Mouse (Mus musculus) granulocyte monocyte progenitor cell, adult 5-6 weeks (primary cell): ENCODE results near the gene Nrarp. TPM values are rescaled to one million over a fixed set of nuclear protein-coding genes. Genes with fewer than 3 reads are reported as not detected.

Experiments used
- ATAC-seq: replicated peaks from 2 replicates; pipeline ENCODE4 v1.8.0; 2016; ENCODE audit warnings: mild to moderate bottlenecking, moderate TSS enrichment, inconsistent platforms; ENCODE audit not compliant: poor library complexity, severe bottlenecking
- total RNA-seq, 2 experiments: library from RNA; stranded (forward) in 1 of 2; stranded (reverse) in 1 of 2; fragments of 200-712, 200-1000 nt in 1 of 2; fragments of >200 nt in 1 of 2; fragmentation: Nextera tagmentation in 1 of 2; gene quantifications; 2 replicates each; pipeline ENCODE4 v1.2.3; 2014 to 2017

Gene Nrarp
- total RNA-seq, 2 experiments from 2014 or later = 0.62 to 0.72 TPM

DNA sequence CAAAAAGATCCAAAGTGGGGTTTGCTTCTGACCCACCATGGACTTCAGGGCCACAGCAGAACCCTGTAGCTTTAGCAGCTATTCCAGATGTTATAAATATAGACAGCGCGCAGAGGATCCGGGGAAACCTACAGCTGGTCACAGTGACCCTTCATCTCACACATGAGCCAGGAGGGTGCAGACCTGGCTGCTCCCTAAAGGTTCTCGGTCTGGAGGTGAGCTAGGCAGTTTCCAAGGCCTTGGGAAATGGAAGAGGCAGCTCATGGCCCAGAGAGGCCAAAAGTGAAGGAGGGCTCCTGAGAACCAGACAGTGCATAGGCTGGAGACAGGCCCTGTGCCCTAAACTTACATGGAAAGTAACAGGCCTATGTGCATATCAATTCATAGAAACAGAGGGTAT, 6.7 kb upstream of the Nrarp start:
- no peak for ATAC-seq

DNA sequence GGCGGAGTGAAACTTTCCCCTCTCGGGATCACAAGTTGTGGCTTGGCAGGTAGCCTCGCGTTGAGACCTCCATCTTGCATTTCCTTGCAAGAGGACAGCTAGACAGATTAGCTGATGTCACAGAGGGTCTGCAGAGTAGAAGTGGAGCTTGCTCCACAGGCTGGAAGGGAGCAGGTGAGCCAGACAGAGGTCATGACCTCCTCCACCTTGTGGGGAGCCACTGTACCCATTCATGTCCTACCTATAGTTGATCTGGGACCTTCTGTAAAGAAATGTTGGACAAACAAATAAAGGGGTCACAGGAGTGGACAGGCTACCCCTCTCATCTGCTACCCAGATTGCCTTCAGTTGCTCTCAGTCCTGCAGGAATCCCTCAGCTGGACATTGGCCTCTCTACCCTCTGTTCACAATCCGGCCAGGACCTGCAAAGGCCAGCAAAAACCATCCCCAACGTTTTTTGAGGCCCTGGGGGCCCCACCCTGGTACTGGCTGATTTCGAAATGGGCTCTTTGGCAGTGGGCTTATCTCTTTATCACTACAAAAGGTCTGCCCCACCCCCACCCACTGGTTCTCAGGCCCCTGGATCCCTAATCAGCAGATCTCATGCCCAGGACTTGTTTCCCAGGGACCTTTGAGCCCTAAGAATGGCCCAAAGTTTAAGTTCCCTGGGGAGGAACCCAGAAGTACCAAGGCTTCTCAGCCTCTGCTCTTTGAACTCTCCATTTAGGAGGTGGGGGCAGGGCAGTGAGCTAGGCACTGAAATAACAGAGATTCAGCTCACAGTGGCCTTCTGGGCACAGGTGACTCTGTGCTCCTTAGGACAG, 5.5 kb upstream of the Nrarp start:
- no peak for ATAC-seq

DNA sequence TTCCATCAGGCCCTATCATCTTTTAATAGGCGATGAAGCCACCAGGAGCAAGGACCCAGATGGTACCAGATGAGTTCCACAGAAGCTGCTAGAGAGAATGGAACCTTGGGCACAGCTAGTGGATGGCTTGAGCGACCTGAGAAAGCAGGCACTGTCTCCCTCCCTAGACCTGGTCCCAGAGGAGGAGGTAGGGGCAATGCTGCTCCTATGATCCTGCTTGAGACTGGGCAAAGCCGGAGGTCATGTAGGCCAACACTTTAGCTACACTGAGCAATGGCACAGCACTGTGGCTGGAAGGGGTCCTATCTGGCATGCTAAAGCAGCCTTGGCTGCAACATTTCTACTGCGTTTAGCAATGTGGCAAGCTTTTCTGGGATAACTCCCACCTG, 4.9 kb upstream of the Nrarp start:
- ATAC-seq = no peak

DNA sequence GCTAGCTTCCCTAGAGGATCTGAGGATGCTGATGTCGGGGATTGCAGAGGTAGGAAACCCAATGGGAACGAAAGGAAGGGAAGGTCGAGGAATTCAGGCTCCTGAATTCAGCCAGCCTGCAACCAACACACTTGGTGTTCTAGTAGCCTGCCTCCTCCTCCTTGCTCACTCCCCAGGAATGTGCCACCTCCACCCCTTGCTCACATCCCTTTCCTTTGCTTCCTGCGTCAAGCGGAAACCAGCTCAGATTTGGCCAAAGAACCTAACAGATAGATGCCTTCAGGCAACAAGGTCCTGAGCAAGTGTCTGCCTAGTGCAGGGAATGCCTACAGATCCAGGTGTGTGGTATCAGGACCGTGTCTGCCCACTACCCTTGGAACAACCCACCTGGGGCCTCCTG, 4.0 kb upstream of the Nrarp start:
- no peak for ATAC-seq

DNA sequence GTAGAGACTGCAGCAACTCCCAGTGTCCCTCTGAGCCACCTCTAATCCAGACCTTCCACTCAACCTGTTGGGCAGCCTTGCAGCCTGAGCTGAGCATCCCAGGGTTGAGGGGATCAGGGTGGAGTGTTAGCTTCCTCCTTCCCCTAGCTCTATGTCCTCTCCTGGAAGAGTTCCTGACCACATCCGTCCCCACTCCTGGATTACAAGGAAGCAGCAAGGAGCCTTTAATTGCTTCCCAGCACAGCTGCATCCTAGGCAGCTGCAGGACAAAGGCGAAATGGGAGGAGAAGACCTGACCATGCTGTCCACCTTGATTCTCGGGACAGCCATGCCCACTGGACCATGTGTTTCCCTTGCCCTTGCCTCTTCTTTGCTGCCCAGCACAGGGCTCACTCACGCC, 3.5 kb upstream of the Nrarp start:
- ATAC-seq = no peak

DNA sequence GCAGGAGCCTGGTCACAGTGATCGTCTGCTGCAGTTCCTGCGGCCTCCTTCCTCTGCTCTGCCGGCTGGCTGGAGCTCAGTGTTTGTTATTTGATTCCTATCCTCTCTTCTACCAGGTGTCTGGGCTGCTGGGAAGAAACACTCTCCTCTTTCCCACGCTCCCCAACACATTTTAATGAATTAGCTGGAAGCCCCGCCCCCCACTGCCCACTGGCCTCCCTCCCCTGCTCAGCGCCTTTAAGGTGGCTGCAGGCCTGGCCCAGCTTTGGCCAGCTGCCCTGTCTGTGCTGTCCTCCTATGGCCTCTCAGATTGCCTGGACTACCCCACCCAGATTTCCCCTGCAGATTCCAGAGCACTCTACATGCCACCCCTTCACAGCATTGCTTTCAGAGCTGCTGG, 2.9 kb upstream of the Nrarp start:
- no peak for ATAC-seq

DNA sequence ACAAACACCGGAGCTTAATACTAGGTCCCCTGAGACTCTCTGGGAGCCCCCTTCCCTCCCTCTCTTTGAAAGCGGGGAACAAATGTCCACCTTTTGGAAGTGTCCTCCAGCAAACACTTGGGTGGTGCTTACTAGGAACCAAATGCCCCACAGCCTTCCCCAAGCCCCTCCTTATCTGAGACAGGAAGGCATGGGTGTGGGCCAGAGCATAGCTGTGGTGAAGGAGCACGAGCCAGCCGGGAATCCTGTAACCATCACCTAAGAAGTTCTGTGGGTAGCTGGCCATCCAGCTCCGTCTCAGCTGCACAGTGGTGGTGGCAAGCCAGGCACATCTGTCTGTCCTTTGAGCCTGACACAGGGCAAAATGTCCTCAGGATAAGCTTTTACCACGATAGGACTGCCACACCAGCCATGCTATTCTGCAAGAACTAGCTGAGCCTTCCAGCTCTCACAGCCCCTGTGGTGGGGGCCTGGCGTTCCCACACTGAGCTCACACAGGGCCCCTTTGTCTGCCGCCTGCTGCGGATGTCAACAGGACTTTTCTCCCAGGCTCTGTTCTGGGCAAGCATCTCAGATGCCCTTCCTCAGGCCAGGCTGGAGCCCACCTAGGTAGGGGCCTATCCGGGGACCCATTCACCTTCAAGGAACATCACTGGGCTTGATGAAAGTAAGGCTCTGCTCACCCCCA, 2.1 kb upstream of the Nrarp start:
- no peak for ATAC-seq

DNA sequence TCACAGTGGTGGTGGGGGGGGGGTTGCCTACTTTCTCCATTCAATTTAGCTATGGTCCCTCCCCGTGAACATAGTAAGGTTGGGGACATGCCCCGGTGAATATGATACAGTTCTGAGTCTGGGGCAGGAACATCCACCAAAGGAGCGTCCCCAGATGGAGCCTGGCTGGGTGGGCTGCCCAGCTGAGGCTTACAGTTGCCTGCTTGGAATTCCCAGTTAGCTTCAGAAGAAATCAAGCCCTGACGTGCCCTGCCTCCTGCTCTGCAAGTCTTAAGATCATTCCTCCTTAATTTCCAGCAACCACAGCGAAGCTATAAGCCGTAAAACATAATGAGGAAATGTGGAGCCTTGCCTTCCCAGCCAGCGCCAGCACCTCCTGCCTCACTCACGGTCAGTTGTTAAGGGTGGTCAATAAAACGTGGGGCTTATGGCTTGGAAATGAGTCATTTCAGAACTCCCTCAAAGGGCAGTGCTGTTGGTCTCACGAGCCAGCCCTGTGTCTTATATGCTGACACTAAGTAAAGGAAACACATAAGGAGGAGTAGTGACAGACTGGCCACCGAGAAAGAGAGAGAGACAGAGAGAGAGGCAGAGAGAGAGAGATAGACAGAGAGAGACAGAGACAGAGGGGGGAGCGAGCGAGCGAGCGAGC, 866 bp upstream of the Nrarp start:
- no peak for ATAC-seq

DNA sequence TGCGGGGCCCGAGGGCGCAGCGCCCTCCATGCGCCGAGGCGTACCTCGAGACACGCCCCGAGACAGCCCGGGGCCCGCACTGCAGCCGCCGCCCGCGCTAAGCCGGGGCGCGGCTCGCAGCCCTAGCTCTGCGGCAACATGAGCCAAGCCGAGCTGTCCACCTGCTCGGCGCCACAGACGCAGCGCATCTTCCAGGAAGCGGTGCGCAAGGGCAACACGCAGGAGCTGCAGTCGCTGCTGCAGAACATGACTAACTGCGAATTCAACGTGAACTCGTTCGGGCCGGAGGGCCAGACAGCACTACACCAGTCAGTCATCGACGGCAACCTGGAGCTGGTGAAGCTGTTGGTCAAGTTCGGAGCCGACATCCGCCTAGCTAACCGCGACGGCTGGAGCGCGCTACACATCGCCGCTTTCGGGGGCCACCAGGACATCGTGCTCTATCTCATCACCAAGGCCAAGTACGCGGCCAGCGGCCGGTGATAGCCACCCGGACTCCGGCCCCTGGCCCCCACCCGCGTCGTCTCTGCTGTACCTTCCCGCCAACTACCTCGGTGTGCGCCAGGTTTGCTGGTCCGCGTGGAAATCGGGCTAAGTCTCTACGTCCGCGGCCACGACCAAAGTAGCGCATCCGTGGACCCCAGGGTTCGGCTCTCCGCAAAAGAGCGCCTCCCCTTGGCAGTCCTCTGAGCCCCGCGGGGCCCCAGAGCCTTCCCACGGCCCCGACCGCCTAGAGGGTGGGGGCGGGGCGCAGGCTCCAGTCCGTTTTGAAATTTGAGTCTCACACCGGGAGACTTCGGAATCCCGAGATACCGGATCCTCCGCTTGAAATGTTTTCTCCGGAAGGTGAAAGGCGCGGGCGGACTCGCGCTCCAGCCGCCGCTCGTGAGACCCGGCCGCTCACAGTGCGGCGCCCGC, 674 bp downstream of the Nrarp start:
- peak; percentile 19 for ATAC-seq

DNA sequence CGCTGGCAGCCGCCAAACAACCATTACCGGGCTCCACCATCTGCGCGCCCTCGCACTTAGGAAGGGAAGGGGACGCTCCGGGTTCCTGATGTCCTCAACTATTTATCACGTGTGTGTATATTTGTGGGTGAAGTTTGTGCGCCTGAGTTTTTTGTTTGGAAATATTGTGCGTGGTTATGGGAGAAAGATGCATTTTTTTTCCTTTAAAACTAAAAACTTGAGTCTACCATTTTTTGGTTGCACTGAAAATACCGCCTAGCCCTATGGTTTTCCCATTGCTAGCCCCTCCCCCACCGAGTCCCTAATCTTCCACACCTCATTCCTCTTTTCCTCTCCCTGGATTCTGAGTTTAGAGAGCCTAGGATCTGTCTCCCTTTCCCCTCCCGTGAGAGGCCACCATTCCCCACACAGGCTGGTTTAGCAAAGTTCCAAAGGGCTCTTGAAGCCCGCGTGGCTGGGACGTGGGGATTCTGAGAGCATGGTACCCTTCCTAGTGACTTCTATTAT, 1.4 kb downstream of the Nrarp start:
- no peak for ATAC-seq

DNA sequence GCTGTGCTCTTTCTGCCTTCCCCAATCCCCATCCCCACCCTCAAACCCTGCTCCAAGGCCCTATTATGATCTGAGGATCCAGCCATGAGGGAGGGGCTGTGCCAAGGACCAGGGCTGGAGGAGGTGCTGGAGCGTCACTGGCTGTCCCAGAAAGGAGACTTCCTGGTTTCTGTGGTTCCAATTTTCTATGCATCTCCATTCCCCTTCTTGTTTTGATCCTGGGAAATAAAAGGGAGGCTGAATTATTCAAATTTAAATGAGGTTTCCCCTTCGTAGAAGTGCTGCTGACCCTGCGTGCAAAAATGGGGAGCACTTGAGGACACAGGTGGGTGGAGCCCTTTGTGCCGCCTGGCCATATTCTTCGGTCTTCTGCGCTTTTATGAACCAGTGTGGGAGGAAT, 2.1 kb downstream of the Nrarp start:
- no peak for ATAC-seq

DNA sequence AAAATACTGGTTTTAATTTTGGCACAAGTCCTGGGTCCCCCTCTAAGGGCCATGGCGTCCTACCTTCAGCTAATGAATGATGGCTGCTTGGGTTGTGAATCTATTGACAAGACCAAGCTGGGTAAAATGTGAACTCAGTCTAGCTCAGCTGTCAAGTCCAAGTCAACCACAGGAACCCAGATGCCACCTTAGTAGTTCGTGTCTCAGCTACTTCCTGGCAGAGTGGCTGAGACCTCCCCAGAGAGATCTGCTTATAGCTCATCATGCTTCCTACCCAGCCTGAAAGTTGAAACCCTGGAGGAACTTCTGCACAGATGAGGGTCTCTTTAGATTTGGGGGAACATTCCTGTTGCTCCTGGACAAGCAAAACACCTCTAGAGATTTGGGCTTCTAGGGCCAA, 2.8 kb downstream of the Nrarp start:
- no peak for ATAC-seq

DNA sequence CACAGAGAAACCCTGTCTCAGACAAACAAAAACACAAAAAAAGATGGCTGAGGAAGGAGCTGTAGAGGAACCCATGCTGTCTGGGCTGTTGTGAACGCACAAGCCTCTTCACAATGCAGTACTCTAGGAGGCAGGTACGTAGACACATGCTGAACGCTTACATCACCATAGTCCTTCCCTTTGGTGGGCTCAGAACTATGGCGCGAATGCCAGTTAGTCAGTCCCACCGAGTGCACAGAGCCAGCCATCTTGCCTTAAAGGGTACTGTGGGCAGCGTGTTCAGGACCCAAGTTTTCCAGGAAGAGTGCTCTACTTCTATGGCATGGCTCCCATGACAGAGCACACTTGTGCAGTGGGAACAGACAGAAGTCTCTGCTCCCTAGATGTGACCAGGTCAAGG, 3.9 kb downstream of the Nrarp start:
- ATAC-seq = no peak

DNA sequence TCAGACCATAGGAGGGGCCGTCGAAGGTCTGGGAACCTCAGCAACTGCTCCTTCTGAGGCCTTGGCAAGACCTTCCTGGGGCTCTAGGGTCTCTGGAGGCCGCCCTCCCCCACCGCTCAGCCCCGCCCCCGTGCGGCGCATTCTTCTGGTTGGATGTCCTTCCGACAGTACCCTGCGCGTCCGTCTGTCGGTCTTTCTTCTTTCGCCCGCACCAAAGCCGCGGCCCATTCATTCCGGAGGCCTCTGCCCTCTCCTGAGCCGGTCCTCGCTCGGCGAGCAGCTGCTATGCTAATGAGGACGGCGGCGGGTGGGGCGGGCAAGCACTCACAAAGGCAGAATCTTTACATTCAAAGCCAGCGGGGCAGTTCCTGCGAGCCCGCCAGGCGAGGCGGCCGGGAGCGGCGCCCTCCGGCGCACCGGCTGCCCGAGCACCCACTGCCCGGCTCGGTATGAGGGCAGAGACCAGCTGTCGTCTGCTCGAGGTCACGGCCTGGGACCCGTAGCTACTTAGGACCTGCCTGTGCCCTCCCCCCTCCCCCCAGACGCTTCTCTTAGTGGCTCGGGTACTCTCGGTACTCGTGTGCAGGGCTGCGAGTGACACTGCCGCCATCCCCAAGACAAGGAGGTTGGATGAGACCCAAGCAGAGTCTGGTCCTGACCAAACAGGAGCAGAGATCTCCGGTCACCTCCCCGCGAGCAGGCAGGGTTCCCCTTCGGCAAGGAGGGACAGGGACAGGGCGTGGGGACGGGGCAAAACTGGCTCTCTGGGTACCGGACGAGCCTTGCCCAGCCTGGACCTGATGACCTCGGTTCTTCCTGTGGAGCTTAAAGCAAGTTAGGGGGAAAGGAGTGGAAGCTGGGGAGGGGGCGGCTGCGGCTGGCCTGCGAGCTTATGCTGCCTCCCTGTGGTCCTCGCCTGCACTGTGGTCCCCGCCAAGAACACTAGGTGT, 5.3 kb downstream of the Nrarp start:
- peak; percentile 42 for ATAC-seq

DNA sequence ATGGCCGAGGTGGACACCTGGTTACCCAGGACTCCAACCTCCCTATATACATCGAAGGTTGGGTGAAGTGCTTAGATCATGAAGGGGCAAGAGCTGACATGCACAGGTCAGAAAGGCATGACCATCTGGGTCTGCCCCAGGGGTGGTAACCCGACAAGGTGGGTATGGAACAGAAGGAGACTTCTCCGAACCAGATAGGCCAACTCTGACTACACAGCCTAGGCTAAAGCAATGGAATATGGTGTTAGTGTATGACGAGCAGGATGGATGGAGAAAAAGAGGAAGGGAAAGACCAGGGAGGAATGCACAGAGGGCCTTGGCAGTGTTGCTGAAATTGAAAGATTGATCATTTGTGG, 6.0 kb downstream of the Nrarp start:
- 0 out of 2 replicates have a peak, but pooled peaks have one; percentile 21 for ATAC-seq

DNA sequence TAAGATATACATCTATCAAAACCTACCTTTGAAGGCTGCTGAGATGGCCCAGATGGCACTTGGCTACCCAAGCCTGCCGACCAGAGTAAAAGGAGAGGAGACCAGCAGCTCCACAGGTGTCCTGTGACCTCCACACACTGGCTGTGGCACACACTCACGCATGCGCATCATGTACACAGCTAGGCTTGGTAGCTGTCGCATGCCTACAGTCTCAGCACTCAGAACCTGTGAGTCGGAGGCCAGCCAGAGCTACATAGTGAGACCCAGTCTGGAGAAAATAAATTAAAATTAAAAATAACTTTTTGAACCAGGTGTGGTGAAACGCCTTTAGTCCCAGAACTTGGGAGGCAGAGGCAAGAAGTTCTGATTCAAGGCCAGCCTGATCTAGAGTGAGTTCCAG, 7.3 kb downstream of the Nrarp start:
- no peak for ATAC-seq

DNA sequence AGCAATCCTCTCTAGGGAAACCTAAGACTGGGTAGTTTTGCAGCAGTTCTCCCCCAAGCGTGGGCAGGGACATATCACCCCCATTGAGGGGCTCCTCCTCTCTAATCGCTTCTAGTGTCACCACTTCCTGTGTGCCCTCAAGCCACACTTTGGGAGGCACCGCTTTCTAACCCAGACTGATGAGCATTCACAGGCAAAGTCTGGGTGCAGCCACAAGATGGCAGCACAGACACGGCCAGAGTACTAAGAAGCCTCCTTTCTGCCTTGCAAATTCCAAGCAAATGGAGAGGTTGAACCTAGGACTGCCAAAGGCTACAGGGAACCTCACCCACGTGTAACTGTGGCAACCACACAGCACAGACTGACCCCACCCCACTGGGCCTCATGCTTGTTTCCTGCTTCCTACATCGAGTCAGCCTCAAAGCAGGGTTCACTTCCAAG, 12.8 kb downstream of the Nrarp start:
- peak; percentile 56 for ATAC-seq

DNA sequence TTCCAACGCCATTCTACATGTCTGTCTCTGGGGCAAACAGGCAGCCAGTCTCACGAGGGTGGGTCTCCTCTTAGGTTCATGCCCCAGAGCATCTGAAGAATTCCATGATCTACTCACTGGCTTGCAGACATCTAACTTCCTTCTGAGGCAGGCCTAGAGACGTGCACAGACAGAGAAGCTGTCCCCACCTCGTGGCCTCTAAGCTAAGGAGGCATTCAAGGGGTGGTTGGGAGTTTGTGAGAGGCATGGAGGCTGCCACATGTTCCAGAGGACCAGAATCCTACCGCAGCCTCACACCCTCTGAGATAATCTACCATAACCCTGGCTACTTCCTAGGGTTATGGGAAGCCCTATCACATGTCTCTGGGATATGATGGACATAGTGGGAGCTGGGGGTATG, 13.4 kb downstream of the Nrarp start:
- ATAC-seq = no peak

DNA sequence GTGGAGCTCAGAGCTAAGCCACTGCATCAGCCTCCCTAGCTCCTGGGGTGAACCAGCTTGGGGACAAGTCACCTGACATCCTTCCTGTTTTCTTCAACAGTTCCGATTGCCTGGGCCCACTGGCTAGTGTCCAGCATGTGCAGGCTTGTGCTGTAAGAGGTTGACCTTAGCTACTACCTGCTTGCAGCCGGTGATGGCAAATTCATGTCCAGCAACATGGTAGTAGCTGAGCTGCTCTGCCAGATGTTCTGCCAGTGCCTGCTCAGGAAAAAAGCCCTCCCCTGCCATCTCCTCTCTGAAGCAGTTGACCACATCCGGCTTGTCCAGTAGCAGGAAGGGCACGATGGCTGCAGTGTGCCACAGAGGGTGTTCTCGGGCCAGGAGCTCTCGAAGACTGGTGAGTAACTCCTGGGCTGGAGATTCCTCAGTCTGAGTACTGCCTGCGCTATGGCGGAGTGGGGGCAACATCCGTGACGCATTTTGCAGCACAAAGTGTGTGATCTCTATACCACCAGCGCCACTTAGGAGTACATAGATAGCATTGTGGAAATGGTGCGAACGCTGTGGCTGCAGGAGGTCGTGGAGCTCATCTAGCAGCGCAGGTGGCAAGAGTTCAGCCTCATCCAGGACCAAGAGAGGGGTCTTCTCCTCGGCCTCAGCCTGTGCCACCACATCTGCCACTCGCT, 14.1 kb downstream of the Nrarp start:
- peak; percentile 29 for ATAC-seq
